Mouse (Mus musculus) thymus, adult 2 months (tissue): ENCODE data around the gene 5730596B20Rik.

ENCODE experiments used
- CTCF ChIP-seq: fragments of 200-500 bp; IDR thresholded peaks from 2 replicates; pipeline ENCODE4 v1.5.1; 2012; ENCODE audit warnings: mild to moderate bottlenecking, control low read depth, low read length, moderate library complexity, borderline replicate concordance; ENCODE audit not compliant: control insufficient read depth, poor library complexity, insufficient read depth; ENCODE audit errors: extremely low read depth
- POLR2A ChIP-seq: fragments of 200-500 bp; IDR thresholded peaks from 2 replicates; pipeline ENCODE4 v1.6.1; 2012; ENCODE audit warnings: mild to moderate bottlenecking, low read length, control low read depth, moderate library complexity; ENCODE audit not compliant: control insufficient read depth, poor library complexity, insufficient read depth; ENCODE audit errors: extremely low read depth

DNA sequence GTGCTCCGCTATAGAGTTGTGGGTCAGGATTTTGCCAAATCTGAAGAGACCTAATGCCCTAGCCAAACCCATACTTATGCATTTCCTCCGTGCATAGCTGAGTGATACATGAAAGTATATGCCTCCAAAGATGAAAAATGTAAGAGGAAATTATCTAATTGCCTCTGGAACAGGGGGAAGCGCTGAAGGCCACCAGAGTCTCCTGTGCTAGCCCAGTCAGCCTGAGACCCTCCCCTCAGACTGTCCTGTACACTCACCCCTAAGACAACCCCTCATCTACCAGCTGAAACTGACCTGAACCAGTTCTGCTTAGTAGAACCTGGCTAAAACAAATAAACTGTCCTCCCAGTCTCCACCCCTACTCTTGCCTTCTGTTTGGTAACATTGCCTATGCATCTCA, 3.4 kb downstream of the 5730596B20Rik start:
- TF ChIP-seq CTCF (no peak), POLR2A (no peak)
